1 mouse cellular context compared by ENCODE assay signal in the genomic region with DNA sequence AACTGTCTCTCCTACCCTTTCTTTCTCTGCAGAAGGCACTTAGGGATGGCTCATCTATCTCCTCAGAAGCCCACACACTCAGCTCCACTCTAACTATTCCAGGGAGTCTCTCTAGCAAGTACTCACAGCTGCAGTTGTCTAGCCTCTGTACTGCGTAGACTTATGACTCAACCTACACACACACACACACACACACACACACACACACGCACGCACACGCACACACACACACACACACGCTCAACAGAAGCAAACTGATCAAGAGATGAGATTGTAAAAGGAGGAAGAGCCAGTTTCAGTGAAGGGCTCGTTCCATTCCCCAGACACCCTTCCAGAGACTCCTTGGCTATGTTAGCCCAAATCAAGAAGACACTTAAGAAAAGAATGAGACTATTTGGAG.
TF ChIP-seq lines count a peak whose summit lies in the region.

No protein-coding gene starts in this region.

TF ChIP-seq in MEL, 35 proteins besides CTCF, POLR2A, EP300 and RAD21 (continued from another document):
- no peak for TF ChIP-seq MXI1 (IDR thresholded peaks at IDR 0.05; ENCODE audit: low read depth, low read length)
- TF ChIP-seq MAZ (IDR thresholded peaks at IDR 0.05; ENCODE audit: low read depth, low read length): no peak
- TF ChIP-seq SMC3 (IDR thresholded peaks at IDR 0.05; ENCODE audit: low read depth, low read length): no peak
- no peak for TF ChIP-seq E2F4 (IDR thresholded peaks at IDR 0.05; ENCODE audit: borderline replicate concordance, low read depth, low read length)
- no peak for TF ChIP-seq NRF1 (IDR thresholded peaks at IDR 0.05; ENCODE audit: insufficient read depth, low read depth, low read length, poor library complexity, severe bottlenecking)
- peak; percentile 69 for TF ChIP-seq GATA1 (IDR thresholded peaks at IDR 0.05; ENCODE audit: low read depth, low read length)
- no peak for TF ChIP-seq MAX (IDR thresholded peaks at IDR 0.05; ENCODE audit: low read length)
- no peak for TF ChIP-seq USF1 (IDR thresholded peaks at IDR 0.05; ENCODE audit: low read depth, low read length)
- no peak for TF ChIP-seq JUND (IDR thresholded peaks at IDR 0.05; ENCODE audit: low read depth, low read length)
- TF ChIP-seq KAT2A (conservative IDR thresholded peaks at IDR 0.05; ENCODE audit: low read depth, low read length): no peak
- no peak for TF ChIP-seq ZKSCAN1 (IDR thresholded peaks at IDR 0.05; ENCODE audit: low read depth, low read length)
- peak; percentile 66; the same call in 1 of the 2 replicates for TF ChIP-seq MEF2A (IDR thresholded peaks at IDR 0.05; ENCODE audit: extremely low read depth, insufficient replicate concordance, low read depth, low read length, poor library complexity, severe bottlenecking)
